Mouse (Mus musculus) liver, embryonic 14.5 days (tissue): ENCODE measurements at regions not wholly inside any gene's neighbourhood (a gene's known extent, or its start where the extent isn't known, plus 50 kb on each side); places are given as distances from the start of the nearest gene placed in this dataset.
"Not testable (repeated sequence)": the region's sequence is repeated elsewhere in the genome, so short reads cannot be mapped to it uniquely, and the experiment has no call there.

Source experiments
- CTCF ChIP-seq: IDR thresholded peaks from 2 replicates; pipeline ENCODE4 v1.5.1; 2016; ENCODE audit warnings: antibody characterized with exemption, low read depth, control low read depth
- EP300 ChIP-seq: IDR thresholded peaks from 2 replicates; pipeline ENCODE4 v1.6.1; 2016; ENCODE audit warnings: antibody characterized with exemption, low read depth

- TF ChIP-seq CTCF, EP300: not testable (repeated sequence)
These were observed 79.1 kb downstream of the Gm13691 start for GRCm38 (mm10) chr2:84069411-84069810.
